In the genomic region with DNA sequence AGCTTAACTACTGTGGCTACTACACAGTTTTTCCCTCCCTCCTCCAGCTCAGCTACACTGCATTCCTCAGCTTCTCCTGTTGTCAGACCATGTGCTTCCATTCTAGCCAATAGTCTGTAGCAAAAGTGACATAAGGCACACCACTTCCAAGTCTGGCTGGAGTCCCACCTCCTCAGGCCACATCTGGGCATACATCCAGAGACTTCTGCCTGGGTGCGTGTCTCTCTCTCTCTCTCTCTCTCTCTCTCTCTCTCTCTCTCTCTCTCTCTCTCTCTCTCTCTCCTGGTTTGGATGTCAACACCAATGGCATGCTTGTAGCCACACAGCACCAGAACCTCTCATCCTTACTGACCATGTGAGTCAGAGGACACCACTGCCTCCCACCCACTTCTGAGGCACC, we compare ENCODE assay signal across 9 mouse cellular contexts. TPM values are rescaled to one million over a fixed set of nuclear protein-coding genes. Genes with fewer than 3 reads are reported as not detected.
A peak's percentile ranks its signal among the peaks of the same experiment; 100 is the strongest.
DNase-seq lines count a peak whose midpoint lies in the region; ATAC-seq and TF ChIP-seq lines count a peak whose summit lies in the region.
"Had no signal": no experiment of that assay in that cellular context is flagged by ENCODE, and none has a peak within 500 bp of the region (broad histone marks: within the 10 kb centered on the region; RNA-seq: fewer than 3 reads in every experiment).

No protein-coding gene starts in this region.

- H3K27ac ChIP-seq in hindbrain, embryonic 16.5 days (ENCODE audit: low read depth, low read length) = no peak overlapping the region
- no peak overlapping the region for H3K27ac ChIP-seq in hindbrain, embryonic 13.5 days
- peak overlapping the region; percentile 26; the same call in 1 of the 2 replicates for H3K27ac ChIP-seq in MEL (ENCODE audit: control insufficient read depth, low read depth, low read length)
- H3K27ac ChIP-seq in lung, postnatal 0 days (ENCODE audit: low read length) = no peak overlapping the region
- H3K27ac ChIP-seq: limb, embryonic 12.5 days had no signal

- H3K27me3 ChIP-seq in hindbrain, embryonic 16.5 days (replicated peaks; ENCODE audit: control insufficient read depth, insufficient read depth, low read length) = no peaks in the 10 kb centered on the region
- H3K27me3 ChIP-seq in hindbrain, embryonic 13.5 days = no peaks in the 10 kb centered on the region
- no peaks in the 10 kb centered on the region for H3K27me3 ChIP-seq in MEL (ENCODE audit: control insufficient read depth in 1 of 2, insufficient read depth in 2 of 2, low read length in 2 of 2)
- H3K27me3 ChIP-seq in lung, postnatal 0 days (replicated peaks; ENCODE audit: insufficient read depth, low read length) = no peaks in the 10 kb centered on the region
- H3K27me3 ChIP-seq: limb, embryonic 12.5 days had no signal

- no peak for TF ChIP-seq CTCF in MEL (IDR thresholded peaks at IDR 0.05 in 2 of 3, conservative IDR thresholded peaks at IDR 0.05 in 1 of 3; ENCODE audit: control insufficient read depth in 1 of 3, insufficient read depth in 1 of 3, low read depth in 2 of 3, low read length in 3 of 3, poor library complexity in 1 of 3, severe bottlenecking in 1 of 3)
- no peak for TF ChIP-seq CTCF in lung, postnatal 0 days (IDR thresholded peaks at IDR 0.05)

- no peaks in the 10 kb centered on the region for H3K36me3 ChIP-seq in hindbrain, embryonic 16.5 days (ENCODE audit: control insufficient read depth, insufficient read depth, low read length)
- H3K36me3 ChIP-seq in hindbrain, embryonic 13.5 days = no peaks in the 10 kb centered on the region
- H3K36me3 ChIP-seq in MEL (ENCODE audit: control insufficient read depth in 1 of 2, insufficient read depth in 2 of 2, low read length in 2 of 2) = peaks cover 0 to 32% of the 10 kb centered on the region in 2 experiments; a peak in 2 of 4 replicates
- no peaks in the 10 kb centered on the region for H3K36me3 ChIP-seq in lung, postnatal 0 days (ENCODE audit: insufficient read depth, low read length)
- H3K36me3 ChIP-seq: limb, embryonic 12.5 days had no signal

- H3K4me1 ChIP-seq in hindbrain, embryonic 16.5 days (ENCODE audit: control insufficient read depth, insufficient read depth, low read depth, low read length) = no peaks in the 10 kb centered on the region
- H3K4me1 ChIP-seq in hindbrain, embryonic 13.5 days (replicated peaks) = no peaks in the 10 kb centered on the region
- peaks cover 18 to 47% of the 10 kb centered on the region in 2 experiments for H3K4me1 ChIP-seq in MEL (ENCODE audit: control insufficient read depth in 1 of 2, insufficient read depth in 2 of 2, low read length in 2 of 2)
- no peaks in the 10 kb centered on the region for H3K4me1 ChIP-seq in lung, postnatal 0 days (ENCODE audit: insufficient read depth, low read depth, low read length)
- H3K4me1 ChIP-seq: limb, embryonic 12.5 days had no signal

- no peaks in the 10 kb centered on the region for H3K9me3 ChIP-seq in hindbrain, embryonic 16.5 days (ENCODE audit: control insufficient read depth, low read length)
- no peaks in the 10 kb centered on the region for H3K9me3 ChIP-seq in hindbrain, embryonic 13.5 days
- no peaks in the 10 kb centered on the region for H3K9me3 ChIP-seq in MEL (replicated peaks; ENCODE audit: insufficient read depth, low read length)
- no peaks in the 10 kb centered on the region for H3K9me3 ChIP-seq in lung, postnatal 0 days (ENCODE audit: low read length)
- H3K9me3 ChIP-seq: limb, embryonic 12.5 days had no signal

- no peak for TF ChIP-seq POLR2A in MEL (IDR thresholded peaks at IDR 0.05; ENCODE audit: control insufficient read depth in 1 of 2, insufficient read depth in 1 of 2, low read depth in 1 of 2, low read length in 2 of 2, poor library complexity in 1 of 2)

- peak; percentile 85 for DNase-seq in MEL (ENCODE audit: low read depth, low spot score)
- DNase-seq in gastrocnemius, postnatal 10 days = peak; percentile 45
- DNase-seq in lung, postnatal 0 days (ENCODE audit: low spot score) = peak; percentile 57
- no peak for DNase-seq in frontal cortex, postnatal 10 days (ENCODE audit: low spot score in 2 of 2)
- DNase-seq in layer of hippocampus, postnatal 14 days (ENCODE audit: low spot score in 2 of 2) = no peak

- no peak overlapping the region for H3K9ac ChIP-seq in hindbrain, embryonic 16.5 days (ENCODE audit: low read depth, low read length)
- H3K9ac ChIP-seq in hindbrain, embryonic 13.5 days = no peak overlapping the region
- no peak overlapping the region for H3K9ac ChIP-seq in MEL (ENCODE audit: control insufficient read depth, low read depth, low read length, poor library complexity, severe bottlenecking)
- H3K9ac ChIP-seq in lung, postnatal 0 days (replicated peaks; ENCODE audit: low read depth) = no peak overlapping the region
- H3K9ac ChIP-seq: limb, embryonic 12.5 days had no signal

- TF ChIP-seq RAD21 in MEL (IDR thresholded peaks at IDR 0.05; ENCODE audit: low read depth, low read length) = no peak

- no peak; a peak in 1 of 4 replicates for TF ChIP-seq EP300 in MEL (IDR thresholded peaks at IDR 0.05; ENCODE audit: low read depth in 1 of 2, low read length in 2 of 2)
- no peak for TF ChIP-seq EP300 in lung, postnatal 0 days (IDR thresholded peaks at IDR 0.05)

- ATAC-seq in hindbrain, embryonic 16.5 days = peak; percentile 45; the same call in 1 of the 2 replicates
- no peak for ATAC-seq in hindbrain, embryonic 13.5 days (ENCODE audit: low FRiP score)
- peak; percentile 72 for ATAC-seq in lung, postnatal 0 days
- no peak for ATAC-seq in frontal cortex, adult (ENCODE audit: low TSS enrichment)

- WGBS in hindbrain, embryonic 16.5 days = 56% methylated on average over 1 of the region's 1 CpGs
- WGBS in hindbrain, embryonic 13.5 days = 78% methylated on average over 1 of the region's 1 CpGs
- WGBS in lung, postnatal 0 days = 18% methylated on average over 1 of the region's 1 CpGs

- H3K79me2 ChIP-seq in MEL (ENCODE audit: control insufficient read depth, insufficient read depth, low read length, poor library complexity) = no peaks in the 10 kb centered on the region

- H3K4me3 ChIP-seq in hindbrain, embryonic 16.5 days (ENCODE audit: low read length) = no peak overlapping the region
- H3K4me3 ChIP-seq in hindbrain, embryonic 13.5 days = no peak overlapping the region
- no peak overlapping the region for H3K4me3 ChIP-seq in MEL (ENCODE audit: control insufficient read depth in 1 of 2, insufficient read depth in 1 of 2, low read depth in 2 of 2, low read length in 2 of 2)
- H3K4me3 ChIP-seq in lung, postnatal 0 days (ENCODE audit: low read depth, low read length) = no peak overlapping the region
- H3K4me3 ChIP-seq: limb, embryonic 12.5 days had no signal

- no peak overlapping the region for H3K4me2 ChIP-seq in hindbrain, embryonic 16.5 days (ENCODE audit: low read length)
- no peak overlapping the region for H3K4me2 ChIP-seq in hindbrain, embryonic 13.5 days
- no peak overlapping the region for H3K4me2 ChIP-seq in lung, postnatal 0 days (replicated peaks; ENCODE audit: low read depth, low read length)
- H3K4me2 ChIP-seq: limb, embryonic 12.5 days had no signal

TF ChIP-seq in MEL, 35 proteins besides CTCF, POLR2A, EP300 and RAD21 (continues in another document):
- TF ChIP-seq TCF12 (IDR thresholded peaks at IDR 0.05; ENCODE audit: low read depth, low read length) (no peak), BHLHE40 (IDR thresholded peaks at IDR 0.05; ENCODE audit: borderline replicate concordance, low read depth, low read length) (no peak), ZNF384 (IDR thresholded peaks at IDR 0.05; ENCODE audit: low read depth, low read length) (no peak), MAZ (IDR thresholded peaks at IDR 0.05; ENCODE audit: low read depth, low read length) (no peak), GABPA (IDR thresholded peaks at IDR 0.05; ENCODE audit: low read depth, low read length) (no peak), JUND (IDR thresholded peaks at IDR 0.05; ENCODE audit: low read depth, low read length) (peak; percentile 99), MAFK (IDR thresholded peaks at IDR 0.05; ENCODE audit: borderline replicate concordance, low read depth, low read length) (no peak), USF1 (IDR thresholded peaks at IDR 0.05; ENCODE audit: low read depth, low read length) (peak; percentile 75), SIN3A (IDR thresholded peaks at IDR 0.05; ENCODE audit: low read length) (peak; percentile 57), RCOR1 (IDR thresholded peaks at IDR 0.05; ENCODE audit: low read depth, low read length) (no peak), UBTF (IDR thresholded peaks at IDR 0.05; ENCODE audit: borderline replicate concordance, insufficient read depth, low read depth, low read length) (no peak), TBP (IDR thresholded peaks at IDR 0.05; ENCODE audit: low read depth, low read length) (no peak), NELFE (IDR thresholded peaks at IDR 0.05; ENCODE audit: low read depth, low read length) (no peak), ZC3H11A (IDR thresholded peaks at IDR 0.05; ENCODE audit: low read depth, low read length) (no peak), MYB (IDR thresholded peaks at IDR 0.05; ENCODE audit: low read depth, low read length) (no peak), ZKSCAN1 (IDR thresholded peaks at IDR 0.05; ENCODE audit: low read depth, low read length) (no peak), CHD2 (IDR thresholded peaks at IDR 0.05; ENCODE audit: low read length) (no peak), POLR2AphosphoS2 (IDR thresholded peaks at IDR 0.05; ENCODE audit: low read length) (no peak), NRF1 (IDR thresholded peaks at IDR 0.05; ENCODE audit: insufficient read depth, low read depth, low read length, poor library complexity, severe bottlenecking) (no peak), MAX (IDR thresholded peaks at IDR 0.05; ENCODE audit: low read length) (peak; percentile 80), E2F4 (IDR thresholded peaks at IDR 0.05; ENCODE audit: borderline replicate concordance, low read depth, low read length) (no peak), ETS1 (IDR thresholded peaks at IDR 0.05; ENCODE audit: low read depth, low read length) (peak; percentile 52), USF2 (IDR thresholded peaks at IDR 0.05; ENCODE audit: borderline replicate concordance in 1 of 2, insufficient read depth in 1 of 2, low read depth in 1 of 2, low read length in 2 of 2) (0 out of 4 replicates have a peak, but pooled peaks of 1 of the 2 experiments have one; percentile 26), ELF1 (IDR thresholded peaks at IDR 0.05; ENCODE audit: low read depth, low read length) (no peak)

RNA-seq across cellular contexts. Expression of gene Cdyl, which starts 55.6 kb away (rescaled TPM):
- 2.6 and 4.2 TPM in 2 replicates for polyA plus RNA-seq in hindbrain, embryonic 16.5 days (2015; fragmentation: Nextera tagmentation; extraction: Ambion mirVana)
- 5.8 and 6.0 TPM in 2 replicates for polyA plus RNA-seq in hindbrain, embryonic 13.5 days (2015; fragmentation: Nextera tagmentation; extraction: Ambion mirVana)
- total RNA-seq in MEL (2012; rRNA removed) = 8.9 and 11.4 TPM in 2 replicates
- polyA plus RNA-seq in MEL (2012; ENCODE audit: insufficient read depth in 1 of 2, insufficient read length in 2 of 2, low read depth in 1 of 2, low replicate concordance in 2 of 2, missing spikeins in 1 of 2) = 10 to 100 TPM in 1 of 2 experiments, not detected in 1; 32.2 TPM
- total RNA-seq in gastrocnemius, postnatal 10 days (2021) = 10 to 100 TPM in 1 of 2 experiments, 1 to 10 TPM in 1; 8.8 to 17.6 TPM
- 9.4 and 10.9 TPM in 2 replicates for polyA plus RNA-seq in lung, postnatal 0 days (2015; fragmentation: Nextera tagmentation; extraction: Ambion mirVana)
- total RNA-seq in layer of hippocampus, postnatal 14 days (2021) = 10 to 100 TPM; 14.1 to 18.5 TPM

Comparison
In these comparisons a context has a peak if more than half of its experiments do, and no peak if none do; other contexts are left out.
1. ATAC-seq: peak in hindbrain, embryonic 16.5 days (single experiment) and lung, postnatal 0 days (single experiment); none in hindbrain, embryonic 13.5 days (single experiment) and frontal cortex, adult (single experiment).
2. DNase-seq: peak in MEL (single experiment), gastrocnemius, postnatal 10 days (single experiment) and lung, postnatal 0 days (single experiment); none in frontal cortex, postnatal 10 days (0 of 2) and layer of hippocampus, postnatal 14 days (0 of 2).